Mouse (Mus musculus) spleen, adult 2 months (tissue): Measurements from ENCODE around the gene Elovl7. TPM values are rescaled to one million over a fixed set of nuclear protein-coding genes. Genes with fewer than 3 reads are reported as not detected.

ENCODE experiments used
- DNase-seq, 2 experiments: peaks; one replicate each; pipeline versions ENCODE4 v3.0.0 to v3.0.0-alpha.2; 2012 to 2021; ENCODE audit warnings: low spot score in 2 of 2, low read depth in 1 of 2
- H3K27ac ChIP-seq: fragments of 200-500 bp; 2 replicates; pipeline ENCODE4 v1.5.1; 2012; ENCODE audit warnings: low read length, inconsistent platforms; ENCODE audit not compliant: insufficient read depth
- H3K27me3 ChIP-seq: fragments of 200-500 bp; 2 replicates; pipeline ENCODE4 v1.6.1; 2012; ENCODE audit warnings: mild to moderate bottlenecking, moderate library complexity, low read length, inconsistent platforms; ENCODE audit not compliant: control insufficient read depth, insufficient read depth
- H3K36me3 ChIP-seq: fragments of 200-500 bp; 2 replicates; pipeline ENCODE4 v1.6.1; 2012; ENCODE audit warnings: mild to moderate bottlenecking, low read length, inconsistent platforms; ENCODE audit not compliant: control insufficient read depth, insufficient read depth
- H3K4me1 ChIP-seq: fragments of 200-500 bp; 2 replicates; pipeline ENCODE4 v1.6.1; 2011; ENCODE audit warnings: inconsistent platforms; ENCODE audit not compliant: control insufficient read depth, insufficient read depth, insufficient read length
- H3K4me3 ChIP-seq: fragments of 200-500 bp; 2 replicates; pipeline ENCODE4 v1.5.1; 2011; ENCODE audit warnings: mild to moderate bottlenecking, inconsistent platforms; ENCODE audit not compliant: insufficient read depth, insufficient read length; ENCODE audit errors: extremely low read depth
- CTCF ChIP-seq: fragments of 200-500 bp; IDR thresholded peaks from 2 replicates; pipeline ENCODE4 v1.5.1; 2011; ENCODE audit warnings: mild to moderate bottlenecking, inconsistent platforms; ENCODE audit not compliant: insufficient read depth, insufficient read length, insufficient replicate concordance; ENCODE audit errors: extremely low read depth
- POLR2A ChIP-seq: fragments of 200-500 bp; IDR thresholded peaks from 2 replicates; pipeline ENCODE4 v1.6.1; 2011; ENCODE audit warnings: low read depth, low read length, inconsistent platforms
- WGBS: fragments of 180-500 bp; shearing (Covaris S2); methylation state at CpG from one replicate; pipeline ENCODE4 v1.1.7; 2018; 5-methylcytosine and 5-hydroxymethylcytosine counted together
- polyA plus RNA-seq: library from polyadenylated mRNA; depleted of rRNA; stranded (reverse); fragments of >200 nt; gene quantifications from 2 replicates; pipeline ENCODE4 v1.2.3, GENCODE M21; 2012

Gene Elovl7
- polyA plus RNA-seq, 1 experiment, result 0.37 TPM

GRCm38 (mm10) chr13:108210960-108211359, 3.2 kb upstream of the Elovl7 start:
- Histone ChIP-seq H3K27me3 (peaks cover 11% of the 10 kb centered on the region), H3K4me1 (peaks cover 7% of the 10 kb centered on the region), H3K4me3 (no peak overlapping the region), H3K27ac (no peak overlapping the region), H3K36me3 (no peaks in the 10 kb centered on the region)
- no peak for DNase-seq
- TF ChIP-seq CTCF (no peak), POLR2A (no peak)
- 91% methylated on average over 8 of the region's 8 CpGs for WGBS

DNA sequence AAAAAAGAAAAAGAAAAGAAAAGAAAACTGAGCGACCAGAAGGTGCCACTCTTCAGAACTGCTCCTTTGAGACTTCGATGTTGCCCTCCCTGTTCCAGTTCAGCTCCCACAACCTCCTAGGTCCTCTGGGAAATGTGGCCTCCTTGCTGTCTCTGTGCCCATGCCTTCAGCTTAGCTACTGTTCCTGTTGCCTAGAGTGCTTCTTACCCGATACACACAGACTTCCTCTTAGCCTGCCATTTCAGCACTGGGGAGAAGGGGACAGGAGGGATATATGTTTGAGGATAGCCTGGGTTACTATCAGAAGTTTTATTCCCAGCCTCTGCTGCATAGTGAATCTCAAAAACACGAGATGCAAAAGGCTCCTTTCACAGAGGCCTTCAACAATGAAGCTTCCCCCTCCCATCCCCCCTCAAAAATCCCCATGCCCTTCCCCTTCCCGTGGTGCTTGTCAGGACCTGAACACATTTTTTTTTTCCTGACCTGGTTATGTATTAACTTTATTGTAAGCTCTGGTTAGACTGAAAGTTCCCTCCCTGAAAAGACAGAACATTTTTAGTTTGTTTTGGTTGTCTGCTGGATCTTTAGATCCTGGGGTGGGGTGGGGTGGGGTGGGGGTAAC, 1.7 kb upstream of the Elovl7 start:
- TF ChIP-seq CTCF (no peak), POLR2A (no peak)
- peaks cover 7% of the 10 kb centered on the region for H3K4me1 ChIP-seq
- DNase-seq, result no peak
- H3K27me3 ChIP-seq, result peaks cover 11% of the 10 kb centered on the region
- 27% methylated on average over 5 of the region's 5 CpGs for WGBS
- no peak overlapping the region for H3K27ac ChIP-seq
- no peaks in the 10 kb centered on the region for H3K36me3 ChIP-seq
- no peak overlapping the region for H3K4me3 ChIP-seq

GRCm38 (mm10) chr13:108214485-108215107, 392 bp downstream of the Elovl7 start:
- Histone ChIP-seq H3K4me3 (peak overlapping the region; percentile 71), H3K4me1 (peaks cover 7% of the 10 kb centered on the region), H3K27me3 (peaks cover 11% of the 10 kb centered on the region), H3K27ac (no peak overlapping the region), H3K36me3 (no peaks in the 10 kb centered on the region)
- WGBS, result under 1% methylated on average over 49 of the region's 50 CpGs
- no peak for DNase-seq
- TF ChIP-seq CTCF, result no peak
- no peak for TF ChIP-seq POLR2A

DNA sequence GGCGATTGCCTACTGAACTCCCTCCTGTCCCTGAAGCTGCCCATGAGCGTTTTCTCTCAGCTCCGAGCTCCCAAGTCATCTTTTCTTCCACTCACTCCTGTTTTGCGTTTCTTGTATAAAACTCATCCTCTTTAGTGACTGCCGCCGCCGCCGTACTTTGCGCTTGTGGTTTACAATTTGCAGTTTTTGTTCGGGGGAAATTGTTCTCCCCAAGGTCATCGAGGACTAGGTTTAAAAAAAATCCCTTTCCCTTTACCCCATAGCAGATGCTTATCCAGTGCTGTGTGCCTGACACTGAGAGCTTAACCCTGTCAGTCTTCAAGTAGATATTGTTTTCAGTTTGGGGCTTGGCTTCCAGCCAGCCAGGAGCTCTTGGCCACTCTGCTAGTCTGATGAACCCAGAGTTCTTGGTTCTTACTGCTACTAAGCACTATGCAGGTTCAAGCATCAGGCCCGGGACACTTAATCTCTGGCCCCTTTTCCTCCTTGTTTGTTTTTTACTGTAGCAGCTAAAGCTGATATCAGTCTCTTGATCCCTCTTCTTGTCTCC, 1.1 kb downstream of the Elovl7 start:
- H3K4me1 ChIP-seq, result peaks cover 7% of the 10 kb centered on the region
- WGBS, result 3% methylated on average over 12 of the region's 12 CpGs
- peaks cover 11% of the 10 kb centered on the region for H3K27me3 ChIP-seq
- H3K4me3 ChIP-seq, result peak overlapping the region; percentile 71
- no peak overlapping the region for H3K27ac ChIP-seq
- no peaks in the 10 kb centered on the region for H3K36me3 ChIP-seq
- TF ChIP-seq CTCF (no peak), POLR2A (no peak)
- no peak for DNase-seq

DNA sequence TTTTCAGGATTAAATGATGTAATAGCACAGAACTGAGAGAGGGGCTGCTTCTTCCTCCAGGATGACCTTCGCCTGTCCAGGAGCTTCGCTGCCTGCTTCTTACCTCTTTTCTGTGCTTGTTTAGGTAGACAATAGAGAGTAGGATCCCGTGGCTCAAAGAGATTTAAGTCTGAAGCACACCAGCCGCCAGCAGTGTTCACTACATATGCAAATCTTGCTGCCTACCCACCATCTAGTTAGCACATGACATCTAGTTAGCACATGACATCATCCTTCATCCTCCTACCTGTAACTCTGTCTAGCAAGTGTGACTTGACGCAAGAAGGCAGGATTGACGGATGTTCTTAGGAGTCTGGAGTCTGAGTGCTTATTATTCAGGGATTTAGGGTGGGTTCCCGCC, 5.6 kb downstream of the Elovl7 start:
- 85% methylated on average over 7 of the region's 7 CpGs for WGBS
- no peaks in the 10 kb centered on the region for H3K36me3 ChIP-seq
- DNase-seq, result no peak
- no peak overlapping the region for H3K27ac ChIP-seq
- peaks cover 3% of the 10 kb centered on the region; the same call in 1 of the 2 replicates for H3K4me1 ChIP-seq
- H3K27me3 ChIP-seq, result peaks cover 3% of the 10 kb centered on the region; the same call in 1 of the 2 replicates
- TF ChIP-seq CTCF, result no peak
- no peak for TF ChIP-seq POLR2A
- H3K4me3 ChIP-seq, result no peak overlapping the region

DNA sequence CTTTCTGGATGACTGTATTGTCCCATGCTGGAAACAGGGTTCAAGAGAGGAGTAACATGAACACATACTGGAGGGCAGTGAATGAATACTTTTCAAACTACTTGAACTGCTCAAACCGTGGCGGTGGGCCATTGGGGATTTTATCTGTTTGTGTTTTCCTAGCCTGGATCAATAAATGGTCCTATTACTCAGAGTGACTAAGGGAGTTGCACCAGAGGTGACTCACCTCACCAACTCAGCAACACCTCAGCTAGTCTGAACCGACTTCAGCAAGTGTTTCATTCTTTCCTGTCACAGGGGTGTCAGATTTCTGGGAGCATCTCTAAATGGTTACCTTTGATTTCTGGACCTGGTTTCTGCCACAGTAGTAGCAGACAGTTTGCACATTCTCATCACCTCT, 15.0 kb downstream of the Elovl7 start:
- H3K27me3 ChIP-seq, result no peaks in the 10 kb centered on the region
- TF ChIP-seq POLR2A, result no peak
- no peak for TF ChIP-seq CTCF
- no peaks in the 10 kb centered on the region for H3K4me1 ChIP-seq
- WGBS, result 78% methylated on average over 3 of the region's 3 CpGs
- H3K4me3 ChIP-seq, result no peak overlapping the region
- no peak for DNase-seq
- H3K36me3 ChIP-seq, result no peaks in the 10 kb centered on the region
- no peak overlapping the region for H3K27ac ChIP-seq
